Mouse (Mus musculus): ENCODE measurements at regions not wholly inside any gene's neighbourhood (a gene's known extent, or its start where the extent isn't known, plus 50 kb on each side); places are given as distances from the start of the nearest gene placed in this dataset.

DNA sequence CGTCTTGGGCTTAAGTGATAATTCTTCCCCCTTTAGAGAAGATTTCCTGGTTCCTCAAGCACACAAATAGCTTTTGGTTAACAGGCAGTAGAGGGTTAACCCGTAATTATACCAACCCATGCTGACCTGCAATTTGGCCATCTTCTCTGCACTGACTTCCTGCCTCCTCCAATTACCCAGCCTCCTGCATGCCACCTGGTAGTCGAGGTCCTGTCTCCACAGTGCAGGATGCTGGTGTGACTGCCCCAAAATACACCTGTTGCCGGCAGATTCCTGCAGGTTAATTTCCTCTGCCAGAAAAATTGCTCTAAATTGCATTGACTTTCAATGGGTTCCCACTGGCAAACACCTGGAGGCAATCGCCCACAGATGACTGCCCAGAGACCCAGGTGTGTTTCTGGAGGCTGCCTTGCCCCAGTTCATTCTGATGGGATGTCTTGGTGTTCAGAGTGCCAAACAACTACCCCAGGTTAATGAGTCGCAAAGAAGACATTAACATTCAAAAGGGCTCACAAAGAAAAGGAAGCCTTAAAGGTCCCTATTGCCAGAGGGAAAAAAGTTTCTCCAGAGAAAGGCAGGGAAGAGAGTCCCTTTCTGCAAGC, 591.5 kb upstream of the Ptbp2 start:
- in situ Hi-C loops (cut with MboI; ENCODE audit: low pct_ligation_motif_present, low pct_unique_long_range_greater_than_20kb, low sequenced_read_pairs) (no loop called here), dilution Hi-C loops (cut with MboI; ENCODE audit: extremely low pct_ligation_motif_present, extremely low pct_unique_long_range_greater_than_20kb, low sequenced_read_pairs) (no loop called here)
- Histone ChIP-seq H3K4me2 (ENCODE audit: insufficient read depth, low read depth, poor library complexity, severe bottlenecking) (no peak overlapping the region), H3K36me3 (replicated peaks in 1 of 2; ENCODE audit: control insufficient read depth in 1 of 2, insufficient read depth in 1 of 2, low read length in 1 of 2) (no peaks in the 10 kb centered on the region), H3K4me3 (replicated peaks in 1 of 3; ENCODE audit: low read depth in 2 of 3, low read length in 2 of 3, poor library complexity in 1 of 3) (no peak overlapping the region), H3K9me3 (replicated peaks; ENCODE audit: low read length) (peaks cover 55% of the 10 kb centered on the region), H3K27me3 (replicated peaks) (no peaks in the 10 kb centered on the region), H3K9ac (ENCODE audit: insufficient read depth, low read depth) (no peak overlapping the region), H3K27ac (ENCODE audit: insufficient read depth, low read depth) (no peak overlapping the region), H3K4me1 (ENCODE audit: control insufficient read depth in 1 of 2, insufficient read depth in 2 of 2) (no peaks in the 10 kb centered on the region), H3K79me2 (replicated peaks; ENCODE audit: control insufficient read depth, extremely low read depth, insufficient read depth, poor library complexity, severe bottlenecking) (no peaks in the 10 kb centered on the region)
- TF ChIP-seq UBTF (IDR thresholded peaks at IDR 0.05; ENCODE audit: low read depth, low read length) = no peak
- no peak for TF ChIP-seq NELFE (IDR thresholded peaks at IDR 0.05; ENCODE audit: low read depth, low read length)
- no peak for TF ChIP-seq MEF2A (IDR thresholded peaks at IDR 0.05; ENCODE audit: borderline replicate concordance, low read depth, low read length)
- TF ChIP-seq PAX5 (IDR thresholded peaks at IDR 0.05; ENCODE audit: low read length) = no peak
- TF ChIP-seq ZC3H11A (IDR thresholded peaks at IDR 0.05; ENCODE audit: low read depth, low read length) = no peak
- no peak for TF ChIP-seq ZNF384 (IDR thresholded peaks at IDR 0.05; ENCODE audit: low read depth, low read length)
- TF ChIP-seq E2F4 (IDR thresholded peaks at IDR 0.05; ENCODE audit: insufficient replicate concordance, low read depth, low read length) = no peak
- TF ChIP-seq SMC3 (IDR thresholded peaks at IDR 0.05; ENCODE audit: low read depth, low read length) = no peak
- DNase-seq (ENCODE audit: extremely low read depth) = no peak

GRCm38 (mm10) chr3:120342747-120343377, 558.6 kb upstream of the Ptbp2 start:
- dilution Hi-C loops (cut with MboI; ENCODE audit: extremely low pct_ligation_motif_present, extremely low pct_unique_long_range_greater_than_20kb, low sequenced_read_pairs) = no loop called here
- H3K27me3 ChIP-seq (replicated peaks) = no peaks in the 10 kb centered on the region

More at GRCm38 (mm10) chr3:120342747-120343377, 558.6 kb upstream of the Ptbp2 start:
- Histone ChIP-seq H3K27ac (ENCODE audit: insufficient read depth, low read depth) (no peak overlapping the region), H3K36me3 (replicated peaks in 1 of 2; ENCODE audit: control insufficient read depth in 1 of 2, insufficient read depth in 1 of 2, low read length in 1 of 2) (no peaks in the 10 kb centered on the region), H3K4me2 (ENCODE audit: insufficient read depth, low read depth, poor library complexity, severe bottlenecking) (no peak overlapping the region), H3K9ac (ENCODE audit: insufficient read depth, low read depth) (no peak overlapping the region), H3K9me3 (replicated peaks; ENCODE audit: low read length) (peaks cover 56% of the 10 kb centered on the region), H3K4me3 (replicated peaks in 1 of 3; ENCODE audit: low read depth in 2 of 3, low read length in 2 of 3, poor library complexity in 1 of 3) (no peak overlapping the region), H3K79me2 (replicated peaks; ENCODE audit: control insufficient read depth, extremely low read depth, insufficient read depth, poor library complexity, severe bottlenecking) (no peaks in the 10 kb centered on the region), H3K4me1 (ENCODE audit: control insufficient read depth in 1 of 2, insufficient read depth in 2 of 2) (no peaks in the 10 kb centered on the region)
- in situ Hi-C loops (cut with MboI; ENCODE audit: low pct_ligation_motif_present, low pct_unique_long_range_greater_than_20kb, low sequenced_read_pairs) = no loop called here
- no peak for DNase-seq (ENCODE audit: extremely low read depth)
- TF ChIP-seq MXI1 (IDR thresholded peaks at IDR 0.05; ENCODE audit: low read depth, low read length) = no peak
- no peak for TF ChIP-seq RAD21 (IDR thresholded peaks at IDR 0.05; ENCODE audit: low read depth, low read length)
- no peak for TF ChIP-seq CTCF (conservative IDR thresholded peaks at IDR 0.05 in 1 of 2, IDR thresholded peaks at IDR 0.05 in 1 of 2; ENCODE audit: low read depth in 2 of 2, low read length in 2 of 2)
- TF ChIP-seq TBP (conservative IDR thresholded peaks at IDR 0.05; ENCODE audit: low read depth, low read length) = no peak
- no peak for TF ChIP-seq IRF4 (IDR thresholded peaks at IDR 0.05; ENCODE audit: low read depth, low read length)
- no peak for TF ChIP-seq ZMIZ1 (IDR thresholded peaks at IDR 0.05; ENCODE audit: low read depth, low read length)
- no peak for TF ChIP-seq SMC3 (IDR thresholded peaks at IDR 0.05; ENCODE audit: low read depth, low read length)
- no peak for TF ChIP-seq E2F4 (IDR thresholded peaks at IDR 0.05; ENCODE audit: insufficient replicate concordance, low read depth, low read length)
- no peak for TF ChIP-seq UBTF (IDR thresholded peaks at IDR 0.05; ENCODE audit: low read depth, low read length)
- TF ChIP-seq RCOR1 (conservative IDR thresholded peaks at IDR 0.05; ENCODE audit: low read depth, low read length) = no peak
- TF ChIP-seq ZNF384 (IDR thresholded peaks at IDR 0.05; ENCODE audit: low read depth, low read length) = no peak
- TF ChIP-seq CHD1 (IDR thresholded peaks at IDR 0.05; ENCODE audit: low read depth, low read length) = no peak
- TF ChIP-seq ZC3H11A (IDR thresholded peaks at IDR 0.05; ENCODE audit: low read depth, low read length) = no peak
- no peak for TF ChIP-seq HCFC1 (IDR thresholded peaks at IDR 0.05; ENCODE audit: low read depth, low read length)
- no peak for TF ChIP-seq GABPA (IDR thresholded peaks at IDR 0.05; ENCODE audit: insufficient replicate concordance, low read depth, low read length)
- no peak for TF ChIP-seq ETS1 (conservative IDR thresholded peaks at IDR 0.05; ENCODE audit: low read depth, low read length)
- TF ChIP-seq ELF1 (IDR thresholded peaks at IDR 0.05; ENCODE audit: low read depth, low read length) = no peak
- TF ChIP-seq JUN (IDR thresholded peaks at IDR 0.05; ENCODE audit: insufficient read depth, low read depth, low read length) = no peak
- no peak for TF ChIP-seq MAZ (IDR thresholded peaks at IDR 0.05; ENCODE audit: low read depth, low read length)
